Comparison of ENCODE assay signal across 9 mouse cellular contexts in genomic region chr10:81572975-81573374, GRCm38 (mm10). TPM values are rescaled to one million over a fixed set of nuclear protein-coding genes. Genes with fewer than 3 reads are reported as not detected.
A peak's percentile ranks its signal among the peaks of the same experiment; 100 is the strongest.
DNase-seq lines count a peak whose midpoint lies in the region; ATAC-seq and TF ChIP-seq lines count a peak whose summit lies in the region.
"Had no signal": no experiment of that assay in that cellular context is flagged by ENCODE, and none has a peak within 500 bp of the region (broad histone marks: within the 10 kb centered on the region; RNA-seq: fewer than 3 reads in every experiment).

No protein-coding gene starts in this region.

- H3K4me1 ChIP-seq in midbrain, embryonic 13.5 days (replicated peaks): peaks cover 67% of the 10 kb centered on the region
- H3K4me1 ChIP-seq in midbrain, embryonic 16.5 days (ENCODE audit: control insufficient read depth, insufficient read depth, low read length): peaks cover 43% of the 10 kb centered on the region
- peaks cover 9% of the 10 kb centered on the region for H3K4me1 ChIP-seq in intestine, postnatal 0 days (replicated peaks; ENCODE audit: control insufficient read depth, insufficient read depth, low read length)
- H3K4me1 ChIP-seq in neural tube, embryonic 15.5 days: peaks cover 72% of the 10 kb centered on the region

- peaks cover 66% of the 10 kb centered on the region for H3K27me3 ChIP-seq in midbrain, embryonic 13.5 days
- peaks cover 24% of the 10 kb centered on the region for H3K27me3 ChIP-seq in midbrain, embryonic 16.5 days (ENCODE audit: control insufficient read depth, insufficient read depth, low read depth, low read length)
- peaks cover 10% of the 10 kb centered on the region; the same call in 1 of the 2 replicates for H3K27me3 ChIP-seq in intestine, postnatal 0 days (replicated peaks; ENCODE audit: control insufficient read depth, insufficient read depth, low read length)
- H3K27me3 ChIP-seq in neural tube, embryonic 15.5 days (replicated peaks): peaks cover 45% of the 10 kb centered on the region

- H3K4me2 ChIP-seq in midbrain, embryonic 13.5 days (replicated peaks): peak overlapping the region; percentile 44; the same call in 1 of the 2 replicates
- no peak overlapping the region for H3K4me2 ChIP-seq in midbrain, embryonic 16.5 days (ENCODE audit: low read length)
- peak overlapping the region; percentile 93 for H3K4me2 ChIP-seq in intestine, postnatal 0 days (replicated peaks; ENCODE audit: low read depth)
- peak overlapping the region; percentile 81; the same call in 1 of the 2 replicates for H3K4me2 ChIP-seq in neural tube, embryonic 15.5 days

- no peaks in the 10 kb centered on the region for H3K9me3 ChIP-seq in midbrain, embryonic 13.5 days
- no peaks in the 10 kb centered on the region for H3K9me3 ChIP-seq in midbrain, embryonic 16.5 days (replicated peaks; ENCODE audit: control insufficient read depth, low read length, poor library complexity, severe bottlenecking)
- H3K9me3 ChIP-seq in intestine, postnatal 0 days (ENCODE audit: control insufficient read depth): no peaks in the 10 kb centered on the region
- H3K9me3 ChIP-seq in neural tube, embryonic 15.5 days (replicated peaks): no peaks in the 10 kb centered on the region

- H3K27ac ChIP-seq in midbrain, embryonic 13.5 days: no peak overlapping the region
- H3K27ac ChIP-seq in midbrain, embryonic 16.5 days (ENCODE audit: low read length): no peak overlapping the region
- H3K27ac ChIP-seq in intestine, postnatal 0 days (ENCODE audit: low read depth, low read length): no peak overlapping the region
- H3K27ac ChIP-seq in neural tube, embryonic 15.5 days (replicated peaks): no peak overlapping the region

- DNase-seq in adrenal gland, adult (ENCODE audit: inconsistent age in 2 of 2, low spot score in 1 of 2): peak; percentile 59 to 77
- DNase-seq in adrenal gland, postnatal 36 days: no peak
- DNase-seq in layer of hippocampus, postnatal 14 days (ENCODE audit: low spot score in 2 of 2): no peak
- no peak for DNase-seq in adrenal gland, postnatal 4 days (ENCODE audit: low spot score in 2 of 2)
- DNase-seq: thymus, adult 18-20 months had no signal

- no peak for TF ChIP-seq CTCF in intestine, postnatal 0 days (IDR thresholded peaks at IDR 0.05; ENCODE audit: low read depth)

- 7% methylated on average over 9 of the region's 9 CpGs for WGBS in midbrain, embryonic 13.5 days
- WGBS in midbrain, embryonic 16.5 days: 9% methylated on average over 9 of the region's 9 CpGs
- WGBS in intestine, postnatal 0 days: 31% methylated on average over 9 of the region's 9 CpGs
- WGBS in neural tube, embryonic 15.5 days: 17% methylated on average over 9 of the region's 9 CpGs

- no peak overlapping the region for H3K4me3 ChIP-seq in midbrain, embryonic 13.5 days (replicated peaks)
- no peak overlapping the region for H3K4me3 ChIP-seq in midbrain, embryonic 16.5 days (ENCODE audit: low read depth, low read length)
- no peak overlapping the region for H3K4me3 ChIP-seq in intestine, postnatal 0 days (ENCODE audit: low read depth, low read length)
- no peak overlapping the region for H3K4me3 ChIP-seq in neural tube, embryonic 15.5 days (replicated peaks)

- no peaks in the 10 kb centered on the region for H3K36me3 ChIP-seq in midbrain, embryonic 13.5 days
- no peaks in the 10 kb centered on the region for H3K36me3 ChIP-seq in midbrain, embryonic 16.5 days (ENCODE audit: control insufficient read depth, insufficient read depth, low read length)
- no peaks in the 10 kb centered on the region for H3K36me3 ChIP-seq in intestine, postnatal 0 days (ENCODE audit: control insufficient read depth, insufficient read depth)
- no peaks in the 10 kb centered on the region for H3K36me3 ChIP-seq in neural tube, embryonic 15.5 days

- H3K9ac ChIP-seq in midbrain, embryonic 13.5 days (replicated peaks): 0 out of 2 replicates have a peak overlapping the region, but pooled peaks have one; percentile 4
- H3K9ac ChIP-seq in midbrain, embryonic 16.5 days (ENCODE audit: low read depth, low read length): no peak overlapping the region
- H3K9ac ChIP-seq in intestine, postnatal 0 days (ENCODE audit: low read depth, low read length): no peak overlapping the region
- H3K9ac ChIP-seq in neural tube, embryonic 15.5 days (replicated peaks): no peak overlapping the region

- no peak for ATAC-seq in midbrain, embryonic 13.5 days
- no peak for ATAC-seq in midbrain, embryonic 16.5 days
- no peak for ATAC-seq in intestine, postnatal 0 days
- no peak for ATAC-seq in neural tube, embryonic 15.5 days (ENCODE audit: low FRiP score)

RNA-seq across cellular contexts. Expression of gene Tle2, which starts 1.4 kb away (rescaled TPM):
- total RNA-seq in adrenal gland, postnatal 36 days (2021): 10 to 100 TPM; 30.1 to 65.0 TPM
- 23.6 and 26.2 TPM in 2 replicates for polyA plus RNA-seq in midbrain, embryonic 13.5 days (2015; fragmentation: Nextera tagmentation; extraction: Ambion mirVana)
- 39.0 and 54.8 TPM in 2 replicates for polyA plus RNA-seq in midbrain, embryonic 16.5 days (2015; fragmentation: Nextera tagmentation; extraction: Ambion mirVana)
- 3.0 and 5.2 TPM in 2 replicates for polyA plus RNA-seq in intestine, postnatal 0 days (2015; fragmentation: Nextera tagmentation; extraction: Ambion mirVana)
- polyA plus RNA-seq in neural tube, embryonic 15.5 days (2015; fragmentation: Nextera tagmentation; extraction: Ambion mirVana): 41.8 and 49.9 TPM in 2 replicates
- total RNA-seq in layer of hippocampus, postnatal 14 days (2021): 10 to 100 TPM; 23.3 to 25.9 TPM
- 10 to 100 TPM; 24.9 to 30.4 TPM for total RNA-seq in adrenal gland, postnatal 4 days (2021)

RNA-seq across cellular contexts. Expression of gene Aes, which starts 13.7 kb away (rescaled TPM):
- total RNA-seq in adrenal gland, postnatal 36 days (2021): 1,000 to 10,000 TPM in 1 of 2 experiments, 100 to 1,000 TPM in 1; 897 to 1,114 TPM
- polyA plus RNA-seq in midbrain, embryonic 13.5 days (2015; fragmentation: Nextera tagmentation; extraction: Ambion mirVana): 451 and 572 TPM in 2 replicates
- 700 and 706 TPM in 2 replicates for polyA plus RNA-seq in midbrain, embryonic 16.5 days (2015; fragmentation: Nextera tagmentation; extraction: Ambion mirVana)
- 528 and 536 TPM in 2 replicates for polyA plus RNA-seq in intestine, postnatal 0 days (2015; fragmentation: Nextera tagmentation; extraction: Ambion mirVana)
- polyA plus RNA-seq in neural tube, embryonic 15.5 days (2015; fragmentation: Nextera tagmentation; extraction: Ambion mirVana): 771 and 825 TPM in 2 replicates
- total RNA-seq in layer of hippocampus, postnatal 14 days (2021): 100 to 1,000 TPM; 639 to 673 TPM
- 100 to 1,000 TPM; 639 to 647 TPM for total RNA-seq in adrenal gland, postnatal 4 days (2021)

RNA-seq across cellular contexts. Expression of gene Tle6, which starts 27.9 kb away (rescaled TPM):
- total RNA-seq in adrenal gland, postnatal 36 days (2021): 10 to 100 TPM; 19.2 to 38.3 TPM
- polyA plus RNA-seq in midbrain, embryonic 13.5 days (2015; fragmentation: Nextera tagmentation; extraction: Ambion mirVana): 2.8 and 4.4 TPM in 2 replicates
- polyA plus RNA-seq in midbrain, embryonic 16.5 days (2015; fragmentation: Nextera tagmentation; extraction: Ambion mirVana): 4.3 and 5.2 TPM in 2 replicates
- 3.9 and 4.2 TPM in 2 replicates for polyA plus RNA-seq in intestine, postnatal 0 days (2015; fragmentation: Nextera tagmentation; extraction: Ambion mirVana)
- polyA plus RNA-seq in neural tube, embryonic 15.5 days (2015; fragmentation: Nextera tagmentation; extraction: Ambion mirVana): 5.7 and 7.3 TPM in 2 replicates
- total RNA-seq in layer of hippocampus, postnatal 14 days (2021): 1 to 10 TPM; 2.0 to 3.5 TPM
- total RNA-seq in adrenal gland, postnatal 4 days (2021): 10 to 100 TPM; 12.8 to 20.2 TPM

RNA-seq across cellular contexts. Expression of gene Gna11, which starts 28.0 kb away (rescaled TPM):
- 10 to 100 TPM; 79.2 to 84.2 TPM for total RNA-seq in adrenal gland, postnatal 36 days (2021)
- 74.5 and 77.1 TPM in 2 replicates for polyA plus RNA-seq in midbrain, embryonic 13.5 days (2015; fragmentation: Nextera tagmentation; extraction: Ambion mirVana)
- polyA plus RNA-seq in midbrain, embryonic 16.5 days (2015; fragmentation: Nextera tagmentation; extraction: Ambion mirVana): 89.7 and 90.2 TPM in 2 replicates
- 188 and 195 TPM in 2 replicates for polyA plus RNA-seq in intestine, postnatal 0 days (2015; fragmentation: Nextera tagmentation; extraction: Ambion mirVana)
- 91.1 and 102 TPM in 2 replicates for polyA plus RNA-seq in neural tube, embryonic 15.5 days (2015; fragmentation: Nextera tagmentation; extraction: Ambion mirVana)
- total RNA-seq in layer of hippocampus, postnatal 14 days (2021): 100 to 1,000 TPM; 120 to 121 TPM
- 10 to 100 TPM; 74.2 to 74.4 TPM for total RNA-seq in adrenal gland, postnatal 4 days (2021)

RNA-seq across cellular contexts. Expression of gene BC025920, which starts 33.1 kb away (rescaled TPM):
- total RNA-seq in adrenal gland, postnatal 36 days (2021): 1 to 10 TPM in 1 of 2 experiments, under 1 TPM in 1; 0.70 to 1.1 TPM
- 2.9 and 3.0 TPM in 2 replicates for polyA plus RNA-seq in midbrain, embryonic 13.5 days (2015; fragmentation: Nextera tagmentation; extraction: Ambion mirVana)
- 1.9 and 2.0 TPM in 2 replicates for polyA plus RNA-seq in midbrain, embryonic 16.5 days (2015; fragmentation: Nextera tagmentation; extraction: Ambion mirVana)
- polyA plus RNA-seq in intestine, postnatal 0 days (2015; fragmentation: Nextera tagmentation; extraction: Ambion mirVana): 0.18 and 0.20 TPM in 2 replicates
- 1.3 and 2.3 TPM in 2 replicates for polyA plus RNA-seq in neural tube, embryonic 15.5 days (2015; fragmentation: Nextera tagmentation; extraction: Ambion mirVana)
- 1 to 10 TPM; 2.6 to 2.8 TPM for total RNA-seq in layer of hippocampus, postnatal 14 days (2021)
- total RNA-seq in adrenal gland, postnatal 4 days (2021): 1 to 10 TPM; 1.1 to 2.1 TPM

Comparison
In these comparisons a context has a peak if more than half of its experiments do, and no peak if none do; other contexts are left out.
1. DNase-seq: peak in adrenal gland, adult (2 of 2); none in adrenal gland, postnatal 36 days (0 of 2), layer of hippocampus, postnatal 14 days (0 of 2) and adrenal gland, postnatal 4 days (0 of 2).